Mouse (Mus musculus) E14TG2a.4 (cell line): ENCODE measurements around the gene AI464131.
"Not testable (repeated sequence)": the region's sequence is repeated elsewhere in the genome, so short reads cannot be mapped to it uniquely, and the experiment has no call there.

Source experiments
- H3K27me3 ChIP-seq: 2 replicates; pipeline ENCODE4 v1.6.1; 2014; ENCODE audit warnings: low read length, control low read depth; ENCODE audit not compliant: insufficient read depth
- H3K36me3 ChIP-seq: 2 replicates; pipeline ENCODE4 v1.6.1; 2014; ENCODE audit warnings: low read length, control low read depth; ENCODE audit not compliant: insufficient read depth
- H3K4me1 ChIP-seq: replicated peaks from 2 replicates; pipeline ENCODE4 v1.6.1; 2014; ENCODE audit warnings: low read depth, low read length, control low read depth
- H3K4me3 ChIP-seq: replicated peaks from 2 replicates; pipeline ENCODE4 v1.5.1; 2014; ENCODE audit warnings: mild to moderate bottlenecking, low read length
- H3K9me3 ChIP-seq: 2 replicates; pipeline ENCODE4 v1.6.1; 2014; ENCODE audit warnings: low read length, control low read depth
- CTCF ChIP-seq: conservative IDR thresholded peaks from 2 replicates; pipeline ENCODE4 v1.5.1; 2014; ENCODE audit warnings: low read length
- NANOG ChIP-seq: IDR thresholded peaks from 2 replicates; pipeline ENCODE4 v1.6.1; 2014; ENCODE audit warnings: borderline replicate concordance, low read length, mixed read lengths
- POU5F1 ChIP-seq: IDR thresholded peaks from 2 replicates; pipeline ENCODE4 v1.6.1; 2014; ENCODE audit warnings: low read length, borderline replicate concordance

The AI464131 gene

GRCm38 (mm10) chr4:41471384-41471689 lies 31.5 kb downstream of the AI464131 start:
- no peaks in the 10 kb centered on the region for H3K9me3 ChIP-seq
- H3K4me3 ChIP-seq: no peak overlapping the region
- TF ChIP-seq CTCF (no peak), NANOG (no peak), POU5F1 (no peak)
- H3K4me1 ChIP-seq: peaks cover 42% of the 10 kb centered on the region
- peaks cover 8% of the 10 kb centered on the region; the same call in 1 of the 2 replicates for H3K36me3 ChIP-seq
- H3K27me3 ChIP-seq: no peaks in the 10 kb centered on the region

DNA sequence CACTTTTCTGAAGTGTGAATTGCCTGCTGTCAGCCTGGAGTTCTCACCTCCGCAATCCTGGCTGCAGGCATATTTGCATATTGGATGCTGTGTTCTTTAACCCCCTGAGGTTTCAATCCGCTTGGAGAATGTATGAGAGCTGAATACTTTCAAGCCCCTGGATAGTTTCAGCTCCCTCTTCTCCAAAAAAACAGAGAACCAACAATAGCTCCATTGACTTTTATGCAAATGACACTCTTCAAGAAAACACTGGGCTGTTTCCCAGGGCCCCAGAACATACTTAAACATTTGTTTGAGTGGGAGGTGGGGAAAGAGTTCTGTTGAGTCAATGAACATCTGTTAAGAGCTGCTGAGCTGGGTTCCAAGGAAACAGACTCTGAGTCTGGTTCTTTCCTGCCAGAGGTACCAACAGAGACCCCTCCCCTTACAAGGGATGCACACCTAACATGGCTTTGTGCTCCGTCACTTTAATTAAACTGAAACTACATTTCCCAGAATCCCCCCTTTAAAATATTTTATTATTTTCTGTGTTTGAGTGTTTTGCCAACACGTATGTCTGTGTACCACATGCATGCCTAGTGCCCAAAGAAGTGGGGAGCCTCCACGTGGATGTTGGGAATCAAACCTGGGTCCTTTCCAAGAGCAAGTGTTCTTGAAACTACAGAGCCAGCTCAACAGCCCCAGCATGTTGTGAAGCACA lies 32.0 kb downstream of the AI464131 start:
- Histone ChIP-seq H3K27me3 (no peaks in the 10 kb centered on the region), H3K36me3 (peaks cover 8% of the 10 kb centered on the region; the same call in 1 of the 2 replicates)

DNA sequence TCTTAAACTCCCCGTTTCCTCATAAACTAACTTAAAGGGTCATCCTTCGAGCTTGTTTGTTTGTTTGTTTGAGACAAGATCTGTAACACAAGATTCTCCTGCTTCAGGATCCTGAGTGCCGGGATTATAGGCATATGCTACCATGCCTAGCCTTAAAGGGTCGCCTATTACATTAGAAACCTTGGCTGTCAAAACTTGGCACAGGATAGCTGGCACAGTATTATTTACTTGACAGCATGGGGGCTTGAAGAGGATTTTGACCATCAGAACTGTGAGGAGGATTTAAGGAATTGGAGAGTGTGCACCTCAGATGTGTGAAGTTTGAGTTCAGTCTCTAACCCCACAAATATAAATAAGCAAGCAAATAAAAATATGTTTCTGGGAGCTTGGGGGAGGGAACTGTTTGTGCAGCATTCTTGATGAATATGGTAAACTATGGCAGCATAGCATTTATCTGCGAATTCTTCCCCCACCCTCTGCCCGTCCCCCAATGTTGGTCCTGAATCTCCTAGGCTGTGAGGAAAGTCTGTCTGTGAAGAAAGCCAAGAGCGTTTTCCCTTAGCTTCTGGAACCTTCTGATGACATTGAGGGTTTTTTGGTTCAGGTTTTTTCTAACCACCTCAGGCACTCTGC lies 32.7 kb downstream of the AI464131 start:
- Histone ChIP-seq H3K36me3 (peaks cover 8% of the 10 kb centered on the region; the same call in 1 of the 2 replicates), H3K9me3 (no peaks in the 10 kb centered on the region), H3K4me3 (no peak overlapping the region), H3K4me1 (peaks cover 49% of the 10 kb centered on the region), H3K27me3 (no peaks in the 10 kb centered on the region)
- TF ChIP-seq CTCF (no peak), POU5F1 (no peak), NANOG (no peak)

More for the DNA sequence above, 32.0 kb downstream of the AI464131 start:
- no peak overlapping the region for H3K4me3 ChIP-seq
- H3K9me3 ChIP-seq: no peaks in the 10 kb centered on the region
- no peak for TF ChIP-seq CTCF
- no peak for TF ChIP-seq POU5F1
- TF ChIP-seq NANOG: no peak
- H3K4me1 ChIP-seq: peaks cover 45% of the 10 kb centered on the region

- peaks cover 44% of the 10 kb centered on the region for H3K4me1 ChIP-seq
- H3K4me3 ChIP-seq: no peak overlapping the region
- TF ChIP-seq NANOG: no peak
- no peak for TF ChIP-seq POU5F1
- no peak for TF ChIP-seq CTCF
These were observed 33.7 kb downstream of the AI464131 start for GRCm38 (mm10) chr4:41469199-41469598.

DNA sequence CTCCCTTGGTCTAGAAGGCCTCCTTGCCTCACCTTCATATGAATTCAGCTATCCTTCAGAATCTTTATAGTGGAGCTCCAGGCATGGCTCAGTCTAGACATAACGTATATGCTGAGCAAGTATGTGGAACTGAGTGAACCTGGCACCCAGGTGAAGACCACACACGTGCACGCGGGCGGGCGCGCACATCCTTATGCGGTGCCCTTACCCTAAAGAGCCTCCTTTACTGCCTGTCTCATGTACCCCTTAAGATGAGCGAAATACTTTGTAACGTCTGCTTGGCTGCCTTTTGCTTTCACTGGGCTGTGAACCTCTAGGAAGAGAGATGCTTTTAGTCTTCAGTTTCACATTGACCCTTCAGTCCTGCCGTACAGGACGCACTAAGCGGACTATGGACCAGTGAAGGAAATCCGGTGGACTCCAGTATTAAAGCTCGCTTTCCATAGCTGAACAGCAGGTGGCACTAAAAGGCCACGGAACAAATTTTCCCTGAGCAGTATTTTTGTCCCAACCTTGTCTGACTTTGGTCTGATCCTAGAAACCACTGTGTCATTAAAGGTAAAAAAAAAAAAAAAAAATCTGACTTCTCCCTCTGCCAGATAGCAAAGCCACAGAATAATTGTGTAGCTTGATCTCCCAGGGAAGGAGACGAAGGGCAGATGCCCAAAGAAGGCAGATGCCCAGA lies 34.3 kb downstream of the AI464131 start:
- TF ChIP-seq CTCF (peak; percentile 50), NANOG (no peak)
- Histone ChIP-seq H3K36me3 (peaks cover 8% of the 10 kb centered on the region; the same call in 1 of the 2 replicates), H3K4me3 (peak overlapping the region; percentile 64), H3K9me3 (peaks cover 2% of the 10 kb centered on the region; the same call in 1 of the 2 replicates), H3K27me3 (no peaks in the 10 kb centered on the region), H3K4me1 (peaks cover 44% of the 10 kb centered on the region)

More at GRCm38 (mm10) chr4:41469199-41469598, 33.7 kb downstream of the AI464131 start:
- peaks cover 8% of the 10 kb centered on the region; the same call in 1 of the 2 replicates for H3K36me3 ChIP-seq
- no peaks in the 10 kb centered on the region for H3K9me3 ChIP-seq
- H3K27me3 ChIP-seq: no peaks in the 10 kb centered on the region

GRCm38 (mm10) chr4:41465287-41465665 lies 37.6 kb downstream of the AI464131 start:
- peaks cover 35% of the 10 kb centered on the region for H3K9me3 ChIP-seq

DNA sequence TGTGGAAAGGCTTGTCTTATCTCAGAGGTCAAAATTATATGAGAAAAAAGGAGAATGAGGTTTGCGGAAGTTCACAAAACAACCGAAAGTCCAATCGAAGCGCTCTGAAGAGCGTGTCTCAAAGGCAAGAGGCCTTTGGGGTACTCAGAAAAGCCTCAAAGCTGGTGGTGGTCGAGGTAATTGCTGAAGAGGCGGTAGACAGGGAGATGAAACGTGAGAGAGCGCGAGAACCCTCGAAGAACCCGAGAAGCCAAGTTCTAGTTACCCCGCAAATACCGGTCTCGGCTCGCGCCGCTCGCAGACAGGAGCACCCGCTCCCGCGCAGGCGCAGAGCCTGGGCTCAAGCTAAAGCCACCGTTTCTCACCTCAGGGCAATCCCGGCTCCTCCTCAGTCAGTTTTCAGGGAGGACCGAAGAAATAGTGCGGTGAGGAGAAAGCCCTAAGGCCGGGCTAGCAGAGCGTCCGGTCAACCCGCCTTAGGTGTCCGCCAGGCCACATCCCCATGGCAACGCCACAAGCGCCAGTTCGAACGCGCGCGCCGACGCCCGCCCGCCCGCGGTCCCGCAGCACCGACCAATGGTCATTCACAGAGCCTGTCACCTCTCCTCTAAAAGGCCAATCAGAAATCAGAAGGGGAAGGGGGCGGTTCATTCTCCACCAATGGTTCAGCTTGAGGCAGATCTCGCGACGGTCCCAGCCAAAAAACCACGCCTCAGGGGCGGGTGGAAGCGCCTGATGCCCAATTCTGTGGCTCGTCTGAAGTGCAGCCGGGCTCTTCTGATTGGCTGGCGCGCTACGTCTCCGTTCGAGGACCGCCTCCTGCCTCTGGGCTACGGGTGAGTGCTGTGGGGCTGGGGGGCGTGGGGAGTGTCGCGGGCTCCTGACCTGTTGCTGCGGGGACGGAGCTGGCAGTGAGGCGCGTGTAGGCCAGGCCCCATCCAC lies 38.3 kb downstream of the AI464131 start, which contains the start of the genes Kif24 and Nudt2:
Kif24 (minus strand) TSS at position 543 of the 942 bp plus-strand sequence.
Nudt2 (plus strand) TSS at position 807 of the 942 bp plus-strand sequence.
- peaks cover 27% of the 10 kb centered on the region for H3K4me1 ChIP-seq
- TF ChIP-seq NANOG (no peak), CTCF (no peak), POU5F1 (no peak)
- peaks cover 41% of the 10 kb centered on the region for H3K9me3 ChIP-seq
- peak within 1 kb of the TSS; percentile 93 for H3K4me3 ChIP-seq
- H3K36me3 ChIP-seq: peaks cover 33% of the 10 kb centered on the region
- H3K27me3 ChIP-seq: no peaks in the 10 kb centered on the region

More at GRCm38 (mm10) chr4:41465287-41465665, 37.6 kb downstream of the AI464131 start:
- TF ChIP-seq NANOG: no peak
- no peak for TF ChIP-seq CTCF
- no peak for TF ChIP-seq POU5F1
- H3K4me3 ChIP-seq: peak overlapping the region; percentile 93
- peaks cover 30% of the 10 kb centered on the region for H3K4me1 ChIP-seq
- H3K27me3 ChIP-seq: no peaks in the 10 kb centered on the region
- H3K36me3 ChIP-seq: peaks cover 33% of the 10 kb centered on the region

GRCm38 (mm10) chr4:41463051-41463738 lies 39.7 kb downstream of the AI464131 start:
- H3K36me3 ChIP-seq: peaks cover 33% of the 10 kb centered on the region
- not testable (repeated sequence) for H3K4me3 ChIP-seq, H3K27me3 ChIP-seq
- peaks cover 41% of the 10 kb centered on the region for H3K9me3 ChIP-seq
- peaks cover 16% of the 10 kb centered on the region for H3K4me1 ChIP-seq
